19 mouse cellular contexts compared by ENCODE assay signal in the genomic region with DNA sequence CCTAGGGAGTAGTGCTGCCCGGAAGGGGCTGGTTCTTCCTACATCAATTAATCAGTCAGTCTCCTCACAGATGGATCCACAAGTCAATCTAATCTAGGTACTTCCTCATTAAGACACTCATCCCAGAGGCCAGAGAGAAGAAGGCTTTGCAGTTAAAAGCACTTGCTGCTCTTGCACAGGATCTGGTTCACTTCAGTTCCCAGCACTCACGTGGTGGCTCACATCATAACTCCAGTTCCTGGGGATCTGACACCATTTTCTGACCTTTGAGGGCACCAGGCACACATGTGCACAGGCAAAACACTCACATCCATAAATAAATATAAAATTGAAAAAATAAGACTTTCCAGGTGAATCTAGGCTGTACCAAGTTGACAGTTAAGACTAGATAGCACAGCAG. TPM values are rescaled to one million over a fixed set of nuclear protein-coding genes. Genes with fewer than 3 reads are reported as not detected.
DNase-seq lines count a peak whose midpoint lies in the region; ATAC-seq and TF ChIP-seq lines count a peak whose summit lies in the region.
"Had no signal": no experiment of that assay in that cellular context is flagged by ENCODE, and none has a peak within 500 bp of the region (broad histone marks: within the 10 kb centered on the region; RNA-seq: fewer than 3 reads in every experiment).

No protein-coding gene starts in this region.

- H3K4me3 ChIP-seq in heart, embryonic 11.5 days (ENCODE audit: low read depth, low read length) = no peak overlapping the region
- H3K4me3 ChIP-seq in midbrain, embryonic 11.5 days (ENCODE audit: low read depth, low read length) = no peak overlapping the region
- no peak overlapping the region for H3K4me3 ChIP-seq in midbrain, postnatal 0 days (ENCODE audit: low read depth, low read length)

- no peaks in the 10 kb centered on the region for H3K36me3 ChIP-seq in heart, embryonic 11.5 days (ENCODE audit: control insufficient read depth, insufficient read depth, low read length)
- H3K36me3 ChIP-seq in midbrain, embryonic 11.5 days (ENCODE audit: control insufficient read depth, insufficient read depth, low read length) = no peaks in the 10 kb centered on the region
- H3K36me3 ChIP-seq in midbrain, postnatal 0 days (ENCODE audit: insufficient read depth, low read length) = no peaks in the 10 kb centered on the region
- H3K36me3 ChIP-seq: G1E had no signal

- H3K9me3 ChIP-seq in heart, embryonic 11.5 days (replicated peaks; ENCODE audit: control insufficient read depth, low read length) = no peaks in the 10 kb centered on the region
- H3K9me3 ChIP-seq in midbrain, embryonic 11.5 days (ENCODE audit: control insufficient read depth, low read length) = no peaks in the 10 kb centered on the region
- no peaks in the 10 kb centered on the region for H3K9me3 ChIP-seq in midbrain, postnatal 0 days (ENCODE audit: low read length)

- no peaks in the 10 kb centered on the region for H3K4me1 ChIP-seq in heart, embryonic 11.5 days (ENCODE audit: control insufficient read depth, insufficient read depth, low read length)
- H3K4me1 ChIP-seq in midbrain, embryonic 11.5 days (ENCODE audit: control insufficient read depth, insufficient read depth, low read length) = no peaks in the 10 kb centered on the region
- no peaks in the 10 kb centered on the region for H3K4me1 ChIP-seq in midbrain, postnatal 0 days (ENCODE audit: insufficient read depth, low read length)

- no peak for ATAC-seq in heart, embryonic 11.5 days (replicated peaks; ENCODE audit: insufficient number of reproducible peaks, low FRiP score, low TSS enrichment)
- ATAC-seq in midbrain, embryonic 11.5 days (ENCODE audit: low FRiP score) = no peak
- ATAC-seq in midbrain, postnatal 0 days (ENCODE audit: low FRiP score) = no peak
- ATAC-seq: activated CD4-positive, CD25-positive, alpha-beta regulatory T cell, adult 4 months; CD4-positive, CD25-positive, alpha-beta regulatory T cell, adult 4 months; Patski had no signal

- no peak overlapping the region for H3K9ac ChIP-seq in heart, embryonic 11.5 days (ENCODE audit: low read depth, low read length)
- no peak overlapping the region for H3K9ac ChIP-seq in midbrain, embryonic 11.5 days (ENCODE audit: low read length)
- no peak overlapping the region for H3K9ac ChIP-seq in midbrain, postnatal 0 days (replicated peaks; ENCODE audit: low read length, poor library complexity, severe bottlenecking)

- no peak overlapping the region for H3K27ac ChIP-seq in heart, embryonic 11.5 days (ENCODE audit: low read depth, low read length)
- no peak overlapping the region for H3K27ac ChIP-seq in midbrain, embryonic 11.5 days (ENCODE audit: low read depth, low read length)
- no peak overlapping the region for H3K27ac ChIP-seq in midbrain, postnatal 0 days (ENCODE audit: low read depth, low read length)

- no peak overlapping the region for H3K4me2 ChIP-seq in heart, embryonic 11.5 days
- no peak overlapping the region for H3K4me2 ChIP-seq in midbrain, embryonic 11.5 days
- H3K4me2 ChIP-seq in midbrain, postnatal 0 days (ENCODE audit: low read depth, low read length, poor library complexity, severe bottlenecking) = no peak overlapping the region

- DNase-seq in heart, adult 11 months = peak; percentile 61
- DNase-seq in midbrain, embryonic 11.5 days (ENCODE audit: low spot score, missing footprints) = peak; percentile 51
- DNase-seq in midbrain, postnatal 0 days (ENCODE audit: low spot score) = no peak
- DNase-seq: adrenal gland, adult 2 months; adrenal gland, adult 8-10 months; adrenal gland, postnatal 10 days; adrenal gland, postnatal 14 days; adrenal gland, postnatal 25 days; adrenal gland, postnatal 36 days; B cell, adult 2 months; cerebellum, adult 11 months; cerebellum, adult 11-12 months; cerebellum, adult 18-20 months had no signal

- no peaks in the 10 kb centered on the region for H3K27me3 ChIP-seq in heart, embryonic 11.5 days (ENCODE audit: control insufficient read depth, insufficient read depth, low read length)
- no peaks in the 10 kb centered on the region for H3K27me3 ChIP-seq in midbrain, embryonic 11.5 days (ENCODE audit: control insufficient read depth, insufficient read depth, low read length)
- no peaks in the 10 kb centered on the region for H3K27me3 ChIP-seq in midbrain, postnatal 0 days (ENCODE audit: insufficient read depth, low read length)

- no peak for TF ChIP-seq CTCF in midbrain, postnatal 0 days (IDR thresholded peaks at IDR 0.05)

- 84% methylated on average over 2 of the region's 2 CpGs for WGBS in heart, embryonic 11.5 days (ENCODE audit: insufficient replicate concordance)
- 89% methylated on average over 2 of the region's 2 CpGs for WGBS in midbrain, embryonic 11.5 days
- WGBS in midbrain, postnatal 0 days = 90% methylated on average over 2 of the region's 2 CpGs

RNA-seq across cellular contexts. Expression of a gene that starts 27.7 kb away (rescaled TPM):
- polyA plus RNA-seq in heart, embryonic 11.5 days (2014; fragmentation: Nextera tagmentation; extraction: Ambion mirVana) = 12.6 and 17.9 TPM in 2 replicates
- 8.3 TPM in 2 replicates for polyA plus RNA-seq in midbrain, embryonic 11.5 days (2014; fragmentation: Nextera tagmentation; extraction: Ambion mirVana)
- 11.1 and 16.0 TPM in 2 replicates for total RNA-seq in midbrain, postnatal 0 days (2014; rRNA removed)
- 6.0 and 11.9 TPM in 2 replicates for polyA plus RNA-seq in midbrain, postnatal 0 days (2015; fragmentation: Nextera tagmentation; extraction: Ambion mirVana)
- total RNA-seq: MEL had no signal
- polyA plus RNA-seq: G1E had no signal
